Mouse (Mus musculus) testis, adult 2 months (tissue): ENCODE data around the gene Gm14190.
"Not testable (repeated sequence)": the region's sequence is repeated elsewhere in the genome, so short reads cannot be mapped to it uniquely, and the experiment has no call there.

Source experiments
- CTCF ChIP-seq: fragments of 200-500 bp; IDR thresholded peaks from 2 replicates; pipeline ENCODE4 v1.5.1; 2012; ENCODE audit warnings: low read depth, mild to moderate bottlenecking, inconsistent platforms, low read length, moderate library complexity; ENCODE audit not compliant: control insufficient read depth, insufficient read depth, insufficient replicate concordance
- POLR2A ChIP-seq: fragments of 200-500 bp; IDR thresholded peaks from 2 replicates; pipeline ENCODE4 v1.6.1; 2012; ENCODE audit warnings: low read depth, mild to moderate bottlenecking, inconsistent platforms, low read length, moderate library complexity; ENCODE audit not compliant: control insufficient read depth

DNA sequence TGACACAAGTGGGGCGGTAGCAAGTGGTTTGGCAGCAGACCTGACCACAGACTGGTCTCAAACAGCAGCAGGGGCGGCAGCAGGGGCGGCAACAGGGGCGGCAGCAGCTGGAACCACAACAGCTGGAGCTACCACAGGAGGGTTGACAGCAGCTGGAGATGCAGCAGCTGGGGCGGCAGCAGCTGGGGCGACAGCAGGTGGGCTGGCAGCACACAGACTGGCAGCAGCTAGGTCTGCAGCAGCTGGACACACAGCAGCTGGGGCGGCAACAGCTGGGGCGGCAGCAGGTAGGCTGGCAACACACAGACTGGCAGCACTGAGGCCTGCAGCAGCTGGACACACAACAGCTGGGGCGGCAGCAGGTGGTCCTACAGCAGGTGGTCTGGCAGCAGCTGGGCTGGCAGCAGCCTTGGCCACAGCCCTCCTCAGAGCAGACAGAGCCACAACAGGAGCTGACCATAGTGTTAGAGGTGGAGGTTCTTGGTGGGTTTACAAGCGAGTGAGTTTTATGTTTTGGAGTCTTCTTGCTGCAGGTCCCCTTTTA is 32.0 kb downstream of the Gm14190 start, which contains the start of gene Gm11563:
- TF ChIP-seq CTCF, POLR2A: not testable (repeated sequence)
